Mouse (Mus musculus) E14TG2a.4 (cell line): ENCODE measurements around the gene Gm9903.

Experiments used
- CTCF ChIP-seq: conservative IDR thresholded peaks from 2 replicates; pipeline ENCODE4 v1.5.1; 2014; ENCODE audit warnings: low read length
- NANOG ChIP-seq: IDR thresholded peaks from 2 replicates; pipeline ENCODE4 v1.6.1; 2014; ENCODE audit warnings: borderline replicate concordance, low read length, mixed read lengths
- POU5F1 ChIP-seq: IDR thresholded peaks from 2 replicates; pipeline ENCODE4 v1.6.1; 2014; ENCODE audit warnings: low read length, borderline replicate concordance

- TF ChIP-seq CTCF (peak; percentile 70), POU5F1 (no peak), NANOG (no peak)
These were observed 36.1 kb upstream of the Gm9903 start for GRCm38 (mm10) chr5:33593620-33594019.
